Mouse (Mus musculus) lung, postnatal 0 days (tissue): ENCODE data around the gene Olfr1152. TPM values are rescaled to one million over a fixed set of nuclear protein-coding genes. Genes with fewer than 3 reads are reported as not detected.

Experiments
- ATAC-seq: fragments of 200-750 bp; cut with Nextera tagmentation; 2 replicates; pipeline ENCODE4 v1.8.0; 2017; ENCODE audit warnings: moderate library complexity
- DNase-seq: peaks from one replicate; pipeline ENCODE4 v3.0.0-alpha.2; 2016; ENCODE audit warnings: low spot score
- H3K27ac ChIP-seq: fragments of 300-500 bp; sonication (generic); 2 replicates; pipeline ENCODE4 v1.5.1; 2014; ENCODE audit warnings: antibody characterized with exemption, mild to moderate bottlenecking, low read length, mixed read lengths
- H3K27me3 ChIP-seq: fragments of 300-500 bp; sonication (generic); replicated peaks from 2 replicates; pipeline ENCODE4 v1.6.1; 2014; ENCODE audit warnings: low read length, mixed read lengths; ENCODE audit not compliant: insufficient read depth
- H3K36me3 ChIP-seq: fragments of 300-500 bp; sonication (generic); 2 replicates; pipeline ENCODE4 v1.6.1; 2014; ENCODE audit warnings: low read length, mixed read lengths; ENCODE audit not compliant: insufficient read depth
- H3K4me1 ChIP-seq: fragments of 300-500 bp; sonication (generic); 2 replicates; pipeline ENCODE4 v1.6.1; 2014; ENCODE audit warnings: antibody characterized with exemption, low read depth, low read length, mixed read lengths; ENCODE audit not compliant: insufficient read depth
- H3K4me2 ChIP-seq: fragments of 300-500 bp; sonication (generic); replicated peaks from 2 replicates; pipeline ENCODE4 v1.6.1; 2014; ENCODE audit warnings: low read depth, mild to moderate bottlenecking, low read length, moderate library complexity, mixed read lengths
- H3K4me3 ChIP-seq: fragments of 300-500 bp; sonication (generic); 2 replicates; pipeline ENCODE4 v1.5.1; 2014; ENCODE audit warnings: low read depth, low read length
- H3K9ac ChIP-seq: fragments of 300-500 bp; sonication (generic); replicated peaks from 2 replicates; pipeline ENCODE4 v1.6.1; 2014; ENCODE audit warnings: low read depth, mild to moderate bottlenecking
- H3K9me3 ChIP-seq: fragments of 300-500 bp; sonication (generic); 2 replicates; pipeline ENCODE4 v1.6.1; 2016; ENCODE audit warnings: low read length, mixed read lengths
- CTCF ChIP-seq: IDR thresholded peaks from 2 replicates; pipeline ENCODE4 v1.5.1; 2016; ENCODE audit warnings: antibody characterized with exemption, mild to moderate bottlenecking
- EP300 ChIP-seq: IDR thresholded peaks from 2 replicates; pipeline ENCODE4 v1.6.1; 2016; ENCODE audit warnings: antibody characterized with exemption, mild to moderate bottlenecking, control low read depth
- WGBS: fragments of 180-500 bp; shearing (Covaris S2); extraction: QIAGEN DNeasy Blood & Tissue Kit; methylation state at CpG from one replicate; pipeline ENCODE4 v1.1.7; 2014; 5-methylcytosine and 5-hydroxymethylcytosine counted together
- polyA plus RNA-seq: library from polyadenylated mRNA; unstranded; fragments of >200 nt; fragmentation: Nextera tagmentation; extraction: Ambion mirVana; gene quantifications from 2 replicates; pipeline ENCODE4 v1.2.1, GENCODE M21; 2015

Olfr1152 gene
- polyA plus RNA-seq = not detected in 2 replicates

DNA sequence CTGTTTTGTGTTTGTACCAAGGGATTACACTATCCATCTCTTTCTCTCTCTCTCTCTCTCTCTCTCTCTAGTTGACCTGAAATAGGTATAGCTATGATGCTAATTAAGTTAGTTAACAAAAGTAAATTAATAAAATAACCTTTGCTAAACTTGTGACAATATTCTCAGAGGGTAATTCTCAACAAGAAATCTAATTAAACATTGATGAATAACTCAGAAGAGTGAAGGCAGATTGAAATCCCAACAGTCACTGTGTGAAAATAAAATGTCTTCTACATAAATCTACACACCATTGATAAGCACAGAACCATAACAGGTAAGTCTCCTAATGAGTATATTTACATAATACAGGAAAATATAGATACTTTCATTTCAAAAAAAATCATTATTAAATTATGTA is at the start of gene Olfr1152:
Gene Olfr1152 (plus strand): TSS at position 301 of the 400 bp plus-strand sequence.
- Histone ChIP-seq H3K4me2 (no peak within 1 kb of the TSS), H3K27ac (no peak within 1 kb of the TSS), H3K4me3 (no peak within 1 kb of the TSS), H3K36me3 (no peaks in the 10 kb centered on the region), H3K9me3 (no peaks in the 10 kb centered on the region), H3K4me1 (no peaks in the 10 kb centered on the region), H3K9ac (no peak within 1 kb of the TSS), H3K27me3 (no peaks in the 10 kb centered on the region)
- TF ChIP-seq EP300 (no peak), CTCF (no peak)
- DNase-seq (no peak), ATAC-seq (no peak)

DNA sequence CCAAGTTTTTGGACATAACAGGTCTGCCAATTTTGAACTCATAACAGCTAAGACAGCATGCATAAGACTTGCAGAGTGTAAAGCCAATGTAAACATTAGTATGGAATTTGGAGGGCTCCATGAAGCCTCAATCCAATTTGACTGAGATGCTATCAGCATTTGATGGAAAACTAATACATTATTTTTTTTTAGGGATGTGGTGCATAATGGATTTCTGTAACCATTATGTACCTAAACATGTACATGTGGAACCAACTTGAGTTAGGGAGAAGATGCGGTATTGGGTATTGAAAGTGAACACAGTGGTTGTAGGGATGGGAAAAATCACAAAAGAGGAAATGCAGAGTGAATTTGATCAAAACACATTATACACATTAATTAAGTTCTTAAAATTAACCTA is 36.1 kb upstream of the Olfr1152 start, which contains the start of gene Olfr1148:
Gene Olfr1148 (plus strand): TSS at position 301 of the 400 bp plus-strand sequence.
- H3K27ac ChIP-seq = no peak within 1 kb of the TSS
- 85% methylated on average over 1 of the region's 1 CpGs for WGBS
- H3K4me2 ChIP-seq = no peak within 1 kb of the TSS
- H3K4me3 ChIP-seq = no peak within 1 kb of the TSS
- no peak for TF ChIP-seq EP300
- no peak for TF ChIP-seq CTCF
- no peak for ATAC-seq
- DNase-seq = no peak
- H3K4me1 ChIP-seq = no peaks in the 10 kb centered on the region
- no peak within 1 kb of the TSS for H3K9ac ChIP-seq
- no peaks in the 10 kb centered on the region for H3K9me3 ChIP-seq
- H3K27me3 ChIP-seq = no peaks in the 10 kb centered on the region
- H3K36me3 ChIP-seq = no peaks in the 10 kb centered on the region

GRCm38 (mm10) chr2:87843693-87844092 is 22.6 kb upstream of the Olfr1152 start, which contains the start of gene Olfr1150-ps1:
Gene Olfr1150-ps1, plus strand, starts transcription at chr2:87843993.
- ATAC-seq = no peak

GRCm38 (mm10) chr2:87855562-87855961 is 10.7 kb upstream of the Olfr1152 start, which contains the start of gene Olfr1151:
Gene Olfr1151, plus strand, starts transcription at chr2:87855862.
- Histone ChIP-seq H3K27ac (no peak within 1 kb of the TSS), H3K4me3 (no peak within 1 kb of the TSS), H3K4me2 (no peak within 1 kb of the TSS), H3K27me3 (no peaks in the 10 kb centered on the region), H3K36me3 (no peaks in the 10 kb centered on the region), H3K9me3 (no peaks in the 10 kb centered on the region), H3K9ac (no peak within 1 kb of the TSS), H3K4me1 (no peaks in the 10 kb centered on the region)
- TF ChIP-seq CTCF (no peak), EP300 (no peak)
- DNase-seq = no peak
- 81% methylated on average over 1 of the region's 1 CpGs for WGBS
- no peak for ATAC-seq

More at GRCm38 (mm10) chr2:87843693-87844092, 22.6 kb upstream of the Olfr1152 start, which contains the start of gene Olfr1150-ps1:
- Histone ChIP-seq H3K27me3 (no peaks in the 10 kb centered on the region), H3K4me1 (no peaks in the 10 kb centered on the region), H3K36me3 (no peaks in the 10 kb centered on the region), H3K4me3 (no peak within 1 kb of the TSS), H3K27ac (no peak within 1 kb of the TSS), H3K9ac (no peak within 1 kb of the TSS), H3K9me3 (no peaks in the 10 kb centered on the region), H3K4me2 (no peak within 1 kb of the TSS)
- TF ChIP-seq CTCF (no peak), EP300 (no peak)
- no peak for DNase-seq
- WGBS = 74% methylated on average over 1 of the region's 1 CpGs

- no peak for DNase-seq
- TF ChIP-seq EP300 (no peak), CTCF (no peak)
- H3K4me3 ChIP-seq = no peak within 1 kb of the TSS
- H3K27me3 ChIP-seq = no peaks in the 10 kb centered on the region
- H3K9me3 ChIP-seq = no peaks in the 10 kb centered on the region
- no peaks in the 10 kb centered on the region for H3K4me1 ChIP-seq
- H3K36me3 ChIP-seq = no peaks in the 10 kb centered on the region
- ATAC-seq = no peak
- H3K4me2 ChIP-seq = no peak within 1 kb of the TSS
- H3K27ac ChIP-seq = no peak within 1 kb of the TSS
- H3K9ac ChIP-seq = no peak within 1 kb of the TSS
- WGBS = 58% methylated on average over 1 of the region's 1 CpGs
Measured at GRCm38 (mm10) chr2:87894662-87895061, 28.4 kb downstream of the Olfr1152 start, which contains the start of gene Olfr1153. Gene Olfr1153, plus strand, starts transcription at chr2:87894962.

DNA sequence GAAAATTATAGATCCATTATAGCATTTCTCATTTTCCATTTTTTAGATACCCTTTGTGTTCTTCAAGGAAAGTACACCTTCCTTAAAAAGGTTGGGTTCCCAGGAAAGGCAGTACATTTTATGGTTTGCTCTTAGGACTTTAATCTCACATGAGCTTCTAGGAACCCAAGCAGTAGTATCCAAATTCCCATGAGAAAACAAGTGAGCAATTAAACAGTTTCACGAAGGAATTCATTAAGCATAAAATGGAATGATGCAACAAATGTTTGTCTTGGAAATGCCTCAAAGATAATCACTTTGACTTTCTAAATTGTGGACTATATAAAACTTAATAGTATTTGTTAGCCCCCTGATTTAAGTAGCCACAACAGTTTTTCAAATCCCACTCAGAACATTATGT is 38.8 kb downstream of the Olfr1152 start, which contains the start of gene Olfr1154:
Gene Olfr1154 (minus strand): TSS at position 101 of the 400 bp plus-strand sequence.
- H3K36me3 ChIP-seq = no peaks in the 10 kb centered on the region
- ATAC-seq (no peak), DNase-seq (no peak)
- WGBS = 80% methylated on average over 1 of the region's 1 CpGs
- H3K27me3 ChIP-seq = no peaks in the 10 kb centered on the region
- no peak within 1 kb of the TSS for H3K27ac ChIP-seq
- H3K4me3 ChIP-seq = no peak within 1 kb of the TSS
- H3K4me2 ChIP-seq = no peak within 1 kb of the TSS
- TF ChIP-seq CTCF = no peak
- no peak for TF ChIP-seq EP300
- H3K9ac ChIP-seq = no peak within 1 kb of the TSS
- no peaks in the 10 kb centered on the region for H3K4me1 ChIP-seq
- no peaks in the 10 kb centered on the region for H3K9me3 ChIP-seq

Other genes with a start within 250 kb of the Olfr1152 start
- gene Olfr1131, start 239.4 kb upstream of the Olfr1152 start, polyA plus RNA-seq = not detected in 2 replicates
- gene Olfr1132, start 229.0 kb upstream of the Olfr1152 start, polyA plus RNA-seq = not detected in 2 replicates
- gene Olfr1133, start 219.1 kb upstream of the Olfr1152 start, polyA plus RNA-seq = not detected in 2 replicates
- gene Olfr1134, start 208.0 kb upstream of the Olfr1152 start, polyA plus RNA-seq = not detected in 2 replicates
- not detected in 2 replicates for gene Olfr1135, start 192.8 kb upstream of the Olfr1152 start, polyA plus RNA-seq
- not detected in 2 replicates for gene Olfr1136, start 172.5 kb upstream of the Olfr1152 start, polyA plus RNA-seq
- not detected in 2 replicates for gene Olfr1137, start 153.3 kb upstream of the Olfr1152 start, polyA plus RNA-seq
- gene Olfr1138, start 126.5 kb upstream of the Olfr1152 start, polyA plus RNA-seq = not detected in 2 replicates
- not detected in 2 replicates for gene Olfr1140, start 122.7 kb upstream of the Olfr1152 start, polyA plus RNA-seq
- gene Olfr1141, start 112.5 kb upstream of the Olfr1152 start, polyA plus RNA-seq = not detected in 2 replicates
- gene Olfr152, start 87.0 kb upstream of the Olfr1152 start, polyA plus RNA-seq = not detected in 2 replicates
- gene Olfr1143, start 65.9 kb upstream of the Olfr1152 start, polyA plus RNA-seq = not detected in 2 replicates
- gene Olfr1145, start 56.7 kb upstream of the Olfr1152 start, polyA plus RNA-seq = not detected in 2 replicates
- not detected in 2 replicates for gene Olfr1148, start 36.0 kb upstream of the Olfr1152 start, polyA plus RNA-seq
- gene Olfr1150-ps1, start 22.5 kb upstream of the Olfr1152 start, polyA plus RNA-seq = not detected in 2 replicates
- not detected in 2 replicates for gene Olfr1151, start 10.6 kb upstream of the Olfr1152 start, polyA plus RNA-seq
- gene Olfr1153, start 28.5 kb downstream of the Olfr1152 start, polyA plus RNA-seq = not detected in 2 replicates
- not detected in 2 replicates for gene Olfr1154, start 38.7 kb downstream of the Olfr1152 start, polyA plus RNA-seq
- not detected in 2 replicates for gene Olfr1155, start 78.6 kb downstream of the Olfr1152 start, polyA plus RNA-seq
- not detected in 2 replicates for gene Olfr1156, start 86.6 kb downstream of the Olfr1152 start, polyA plus RNA-seq
- gene Olfr1157, start 101.8 kb downstream of the Olfr1152 start, polyA plus RNA-seq = not detected in 2 replicates
- gene Olfr74, start 108.2 kb downstream of the Olfr1152 start, polyA plus RNA-seq = not detected in 2 replicates
- gene Olfr1158, start 123.6 kb downstream of the Olfr1152 start, polyA plus RNA-seq = not detected in 2 replicates
- not detected in 2 replicates for gene Olfr1160, start 141.8 kb downstream of the Olfr1152 start, polyA plus RNA-seq
- gene Olfr1161, start 156.3 kb downstream of the Olfr1152 start, polyA plus RNA-seq = not detected in 2 replicates
- gene Olfr73, start 171.2 kb downstream of the Olfr1152 start, polyA plus RNA-seq = not detected in 2 replicates
- not detected in 2 replicates for gene Olfr1162, start 184.6 kb downstream of the Olfr1152 start, polyA plus RNA-seq
- not detected in 2 replicates for gene Olfr1163, start 205.3 kb downstream of the Olfr1152 start, polyA plus RNA-seq
- not detected in 2 replicates for gene Olfr1164, start 227.5 kb downstream of the Olfr1152 start, polyA plus RNA-seq